Comparison of ENCODE assay signal across 18 mouse cellular contexts in the genomic region with DNA sequence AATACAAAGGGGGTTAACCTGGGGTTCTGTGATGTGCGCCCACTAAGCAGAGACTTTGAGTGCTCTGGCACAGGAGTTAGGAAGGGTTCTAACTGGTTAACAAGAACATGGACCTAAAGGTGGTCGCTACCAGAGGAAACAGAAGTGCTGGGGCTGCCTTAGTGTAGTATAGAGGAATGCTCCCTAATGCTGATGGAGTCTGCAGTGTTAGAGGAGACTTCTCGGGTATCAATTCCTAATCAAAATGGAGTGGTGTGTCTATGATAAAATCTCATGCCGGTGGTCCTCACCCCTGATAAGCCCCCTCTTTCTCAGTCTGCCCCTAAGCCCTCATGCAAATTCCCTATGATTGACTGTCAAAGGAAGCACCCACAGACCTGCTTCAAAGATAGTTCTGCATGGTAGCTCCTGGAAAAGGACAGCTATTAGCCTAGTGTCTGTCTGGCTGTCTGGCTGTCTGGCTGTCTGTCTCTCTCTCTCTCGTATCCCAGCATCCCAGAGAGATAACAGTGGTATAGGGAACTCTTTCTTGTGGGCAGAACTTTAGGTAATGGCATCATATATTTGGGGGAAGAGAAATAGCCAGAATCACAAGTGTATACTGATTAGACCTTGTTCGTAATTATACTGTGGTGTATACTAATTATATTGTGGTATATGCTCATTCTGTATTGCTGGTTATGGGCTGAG.
"Had no signal": no experiment of that assay in that cellular context is flagged by ENCODE, and none has a peak within 500 bp of the region (broad histone marks: within the 10 kb centered on the region; RNA-seq: fewer than 3 reads in every experiment).

No protein-coding gene starts in this region.

- H3K27ac ChIP-seq: kidney, embryonic 15.5 days; left cerebral cortex, adult 2 months; liver, embryonic 13.5 days; midbrain, embryonic 12.5 days; midbrain, embryonic 15.5 days; neural tube, embryonic 13.5 days; stomach, embryonic 15.5 days had no signal

- H3K9me3 ChIP-seq: kidney, embryonic 15.5 days; liver, embryonic 13.5 days; megakaryocyte, embryonic 14.5 days; midbrain, embryonic 12.5 days; midbrain, embryonic 15.5 days; neural tube, embryonic 13.5 days; stomach, embryonic 15.5 days had no signal

- H3K4me3 ChIP-seq: kidney, embryonic 15.5 days; left cerebral cortex, adult 2 months; liver, embryonic 13.5 days; megakaryocyte, embryonic 14.5 days; midbrain, embryonic 12.5 days; midbrain, embryonic 15.5 days; neural tube, embryonic 13.5 days; stomach, embryonic 15.5 days had no signal

- H3K4me1 ChIP-seq: kidney, embryonic 15.5 days; midbrain, embryonic 12.5 days; midbrain, embryonic 15.5 days; neural tube, embryonic 13.5 days; stomach, embryonic 15.5 days had no signal

- H3K9ac ChIP-seq: kidney, embryonic 15.5 days; liver, embryonic 13.5 days; lung, embryonic 14.5 days; midbrain, embryonic 12.5 days; midbrain, embryonic 15.5 days; neural tube, embryonic 13.5 days; stomach, embryonic 15.5 days had no signal

- DNase-seq: kidney, adult 18-20 months; kidney, postnatal 10 days; layer of hippocampus, postnatal 36 days; liver, embryonic 13.5 days; lung, embryonic 14.5 days; lung, postnatal 10 days; lung, postnatal 36 days; retina, postnatal 1 day; right cerebral cortex, postnatal 25 days; spleen, adult 18-20 months; thymus, postnatal 25 days had no signal

- H3K27me3 ChIP-seq: kidney, embryonic 15.5 days; liver, embryonic 13.5 days; midbrain, embryonic 12.5 days; midbrain, embryonic 15.5 days; neural tube, embryonic 13.5 days; stomach, embryonic 15.5 days had no signal

- H3K4me2 ChIP-seq: kidney, embryonic 15.5 days; liver, embryonic 13.5 days; lung, embryonic 14.5 days; midbrain, embryonic 12.5 days; midbrain, embryonic 15.5 days; neural tube, embryonic 13.5 days; stomach, embryonic 15.5 days had no signal

- ATAC-seq: midbrain, embryonic 15.5 days had no signal
